Mouse (Mus musculus) CH12.LX (cell line): ENCODE data around the gene Tigd3. TPM values are rescaled to one million over a fixed set of nuclear protein-coding genes. Genes with fewer than 3 reads are reported as not detected.

Experiments used
- DNase-seq: peaks from one replicate; pipeline ENCODE4 v3.0.0-alpha.2; 2013; ENCODE audit errors: extremely low read depth
- H3K27ac ChIP-seq: 2 replicates; pipeline ENCODE4 v1.5.1; 2012; ENCODE audit warnings: low read depth, mild to moderate bottlenecking, control low read depth, moderate library complexity; ENCODE audit not compliant: insufficient read depth
- H3K27me3 ChIP-seq: replicated peaks from 2 replicates; pipeline ENCODE3; 2012; ENCODE audit warnings: inconsistent platforms
- H3K36me3 ChIP-seq, 2 experiments: replicated peaks in 1 of 2; 2 replicates each; pipeline versions ENCODE3 to v1.6.1; 2012; ENCODE audit warnings: inconsistent platforms in 1 of 2, low read length in 1 of 2, mild to moderate bottlenecking in 1 of 2, mixed read lengths in 1 of 2, moderate library complexity in 1 of 2; ENCODE audit not compliant: control insufficient read depth in 1 of 2, insufficient read depth in 1 of 2
- H3K4me1 ChIP-seq, 2 experiments: 2 replicates each; pipeline ENCODE4 v1.6.1; 2012; ENCODE audit warnings: inconsistent platforms in 1 of 2, moderate library complexity in 1 of 2; ENCODE audit not compliant: insufficient read depth in 2 of 2, control insufficient read depth in 1 of 2
- H3K4me2 ChIP-seq: 2 replicates; pipeline ENCODE4 v1.6.1; 2012; ENCODE audit warnings: low read depth, mild to moderate bottlenecking, control low read depth; ENCODE audit not compliant: poor library complexity, insufficient read depth, severe bottlenecking
- H3K4me3 ChIP-seq, 3 experiments: fragments of 150-350 bp in 1 of 3; sonication (generic) in 1 of 3; replicated peaks in 1 of 3; 2 replicates each; pipeline versions ENCODE3 to v1.5.1; 2011 to 2012; ENCODE audit warnings: low read depth in 2 of 3, low read length in 2 of 3, mild to moderate bottlenecking in 2 of 3, moderate library complexity in 2 of 3, control low read depth in 1 of 3, improper control_type of control experiment in 1 of 3, inconsistent platforms in 1 of 3, mixed read lengths in 1 of 3; ENCODE audit not compliant: poor library complexity in 1 of 3
- H3K79me2 ChIP-seq: replicated peaks from 2 replicates; pipeline ENCODE4 v1.6.1; 2012; ENCODE audit warnings: mild to moderate bottlenecking, moderate library complexity; ENCODE audit not compliant: control insufficient read depth, poor library complexity, insufficient read depth, severe bottlenecking; ENCODE audit errors: extremely low read depth
- H3K9ac ChIP-seq: 2 replicates; pipeline ENCODE4 v1.6.1; 2012; ENCODE audit warnings: low read depth, mild to moderate bottlenecking, control low read depth, moderate library complexity; ENCODE audit not compliant: insufficient read depth
- H3K9me3 ChIP-seq: replicated peaks from 2 replicates; pipeline ENCODE3; 2012; ENCODE audit warnings: low read length, inconsistent platforms, mixed read lengths
- BHLHE40 ChIP-seq: IDR thresholded peaks from 2 replicates; pipeline ENCODE4 v1.6.1; 2011; ENCODE audit warnings: mild to moderate bottlenecking, low read depth, low read length, improper control_type of control experiment
- CHD1 ChIP-seq: IDR thresholded peaks from 2 replicates; pipeline ENCODE4 v1.6.1; 2012; ENCODE audit warnings: low read depth, low read length, improper control_type of control experiment, inconsistent platforms
- CTCF ChIP-seq, 2 experiments: IDR thresholded peaks in 1 of 2; conservative IDR thresholded peaks in 1 of 2; 2 replicates each; pipeline ENCODE4 v1.5.1; 2011 to 2012; ENCODE audit warnings: low read depth in 2 of 2, low read length in 2 of 2, improper control_type of control experiment in 1 of 2, inconsistent platforms in 1 of 2, mild to moderate bottlenecking in 1 of 2, moderate library complexity in 1 of 2
- E2F4 ChIP-seq: IDR thresholded peaks from 2 replicates; pipeline ENCODE4 v1.6.1; 2011; ENCODE audit warnings: low read depth, low read length, improper control_type of control experiment; ENCODE audit not compliant: insufficient replicate concordance
- ELF1 ChIP-seq: IDR thresholded peaks from 2 replicates; pipeline ENCODE4 v1.6.1; 2014; ENCODE audit warnings: low read depth, mild to moderate bottlenecking, inconsistent platforms, low read length, improper control_type of control experiment
- EP300 ChIP-seq: IDR thresholded peaks from 2 replicates; pipeline ENCODE4 v1.6.1; 2011; ENCODE audit warnings: low read length, improper control_type of control experiment
- ETS1 ChIP-seq: conservative IDR thresholded peaks from 2 replicates; pipeline ENCODE4 v1.6.1; 2012; ENCODE audit warnings: low read depth, mild to moderate bottlenecking, inconsistent platforms, low read length, improper control_type of control experiment, moderate library complexity
- GABPA ChIP-seq: IDR thresholded peaks from 2 replicates; pipeline ENCODE4 v1.6.1; 2012; ENCODE audit warnings: low read depth, low read length, improper control_type of control experiment, inconsistent platforms; ENCODE audit not compliant: insufficient replicate concordance
- HCFC1 ChIP-seq: IDR thresholded peaks from 2 replicates; pipeline ENCODE4 v1.6.1; 2012; ENCODE audit warnings: low read depth, mild to moderate bottlenecking, inconsistent platforms, low read length, improper control_type of control experiment
- IRF4 ChIP-seq: IDR thresholded peaks from 2 replicates; pipeline ENCODE4 v1.6.1; 2014; ENCODE audit warnings: low read depth, mild to moderate bottlenecking, inconsistent platforms, low read length, improper control_type of control experiment
- JUN ChIP-seq: IDR thresholded peaks from 2 replicates; pipeline ENCODE4 v1.6.1; 2011; ENCODE audit warnings: low read depth, mild to moderate bottlenecking, low read length, improper control_type of control experiment, moderate library complexity; ENCODE audit not compliant: insufficient read depth
- JUND ChIP-seq: conservative IDR thresholded peaks from 2 replicates; pipeline ENCODE4 v1.6.1; 2011; ENCODE audit warnings: low read depth, low read length, improper control_type of control experiment
- MAFK ChIP-seq: IDR thresholded peaks from 2 replicates; pipeline ENCODE4 v1.6.1; 2011; ENCODE audit warnings: low read length, improper control_type of control experiment; ENCODE audit not compliant: insufficient replicate concordance
- MAX ChIP-seq: IDR thresholded peaks from 2 replicates; pipeline ENCODE4 v1.6.1; 2011; ENCODE audit warnings: low read length, improper control_type of control experiment
- MEF2A ChIP-seq: IDR thresholded peaks from 2 replicates; pipeline ENCODE4 v1.6.1; 2014; ENCODE audit warnings: low read depth, mild to moderate bottlenecking, inconsistent platforms, low read length, improper control_type of control experiment, borderline replicate concordance
- MXI1 ChIP-seq: IDR thresholded peaks from 2 replicates; pipeline ENCODE4 v1.6.1; 2011; ENCODE audit warnings: mild to moderate bottlenecking, low read depth, low read length, improper control_type of control experiment
- MYC ChIP-seq: IDR thresholded peaks from 2 replicates; pipeline ENCODE4 v1.6.1; 2011; ENCODE audit warnings: low read depth, mild to moderate bottlenecking, improper control_type of control experiment, low read length
- NELFE ChIP-seq: IDR thresholded peaks from 2 replicates; pipeline ENCODE4 v1.6.1; 2011; ENCODE audit warnings: low read depth, low read length, improper control_type of control experiment
- NRF1 ChIP-seq: IDR thresholded peaks from 2 replicates; pipeline ENCODE4 v1.6.1; 2014; ENCODE audit warnings: low read depth, mild to moderate bottlenecking, inconsistent platforms, low read length, improper control_type of control experiment, moderate library complexity
- PAX5 ChIP-seq: IDR thresholded peaks from 2 replicates; pipeline ENCODE4 v1.6.1; 2012; ENCODE audit warnings: low read length, inconsistent platforms, mixed read lengths
- POLR2A ChIP-seq: IDR thresholded peaks from 2 replicates; pipeline ENCODE4 v1.6.1; 2011; ENCODE audit warnings: low read depth, mild to moderate bottlenecking, improper control_type of control experiment, low read length
- POLR2AphosphoS2 ChIP-seq: IDR thresholded peaks from 2 replicates; pipeline ENCODE4 v1.6.1; 2011; ENCODE audit warnings: low read depth, low read length, improper control_type of control experiment
- RAD21 ChIP-seq: IDR thresholded peaks from 2 replicates; pipeline ENCODE4 v1.6.1; 2011; ENCODE audit warnings: low read depth, mild to moderate bottlenecking, low read length, improper control_type of control experiment, moderate library complexity
- RCOR1 ChIP-seq: conservative IDR thresholded peaks from 2 replicates; pipeline ENCODE4 v1.6.1; 2012; ENCODE audit warnings: low read depth, mild to moderate bottlenecking, inconsistent platforms, low read length, improper control_type of control experiment
- SMC3 ChIP-seq: IDR thresholded peaks from 2 replicates; pipeline ENCODE4 v1.6.1; 2011; ENCODE audit warnings: low read depth, low read length, improper control_type of control experiment
- TCF12 ChIP-seq: IDR thresholded peaks from 2 replicates; pipeline ENCODE4 v1.6.1; 2014; ENCODE audit warnings: low read depth, mild to moderate bottlenecking, inconsistent platforms, low read length, improper control_type of control experiment
- UBTF ChIP-seq: IDR thresholded peaks from 2 replicates; pipeline ENCODE4 v1.6.1; 2012; ENCODE audit warnings: low read depth, mild to moderate bottlenecking, inconsistent platforms, low read length, improper control_type of control experiment, moderate library complexity
- USF1 ChIP-seq: IDR thresholded peaks from 2 replicates; pipeline ENCODE4 v1.6.1; 2014; ENCODE audit warnings: low read depth, mild to moderate bottlenecking, inconsistent platforms, low read length, improper control_type of control experiment
- ZKSCAN1 ChIP-seq: IDR thresholded peaks from 2 replicates; pipeline ENCODE4 v1.6.1; 2012; ENCODE audit warnings: low read depth, inconsistent platforms, low read length, improper control_type of control experiment, borderline replicate concordance
- ZNF384 ChIP-seq: IDR thresholded peaks from 2 replicates; pipeline ENCODE4 v1.6.1; 2012; ENCODE audit warnings: low read depth, low read length, improper control_type of control experiment, inconsistent platforms
- dilution Hi-C: fragments of 300-500 bp; cut with MboI; formaldehyde crosslinking; loops from 2 replicates; pipeline ENCODE4 v1.14.3; 2020; ENCODE audit warnings: low sequenced_read_pairs; ENCODE audit not compliant: extremely low pct_unique_long_range_greater_than_20kb, extremely low pct_ligation_motif_present
- in situ Hi-C: fragments of 300-500 bp; cut with MboI; formaldehyde crosslinking; loops from 3 replicates; pipeline ENCODE4 v1.14.3; 2019; ENCODE audit warnings: low sequenced_read_pairs, low pct_ligation_motif_present, low pct_unique_long_range_greater_than_20kb, mixed read lengths
- polyA plus RNA-seq: library from polyadenylated mRNA; unstranded; fragments of >175 nt; gene quantifications from 2 replicates; pipeline ENCODE4 v1.2.1, GENCODE M21; 2012; ENCODE audit warnings: low read depth; ENCODE audit not compliant: insufficient read length
- total RNA-seq, 2 experiments: library from RNA; depleted of rRNA; stranded (reverse); fragments of 300-350 nt in 1 of 2; fragments of >200 nt in 1 of 2; gene quantifications; 2 replicates each; pipeline ENCODE4 v1.2.3; 2012 to 2014

The Tigd3 gene
- total and polyA plus RNA-seq, 3 experiments, result 0.67 to 1.6 (median 1.4) TPM

GRCm38 (mm10) chr19:5849843-5850527, 44.0 kb downstream of the Tigd3 start (continued):
- no peak for TF ChIP-seq RCOR1
- peak; percentile 52; the same call in 1 of the 2 replicates for TF ChIP-seq MEF2A
- peak; percentile 45 for TF ChIP-seq ETS1
- no peak for TF ChIP-seq BHLHE40
- TF ChIP-seq MYC, result peak; percentile 79; the same call in 1 of the 2 replicates
- TF ChIP-seq HCFC1, result peak; percentile 59
- no peak for TF ChIP-seq PAX5
- TF ChIP-seq POLR2A, result peak; percentile 55
- TF ChIP-seq ELF1, result peak; percentile 30; the same call in 1 of the 2 replicates
- peak; percentile 29; the same call in 1 of the 2 replicates for TF ChIP-seq JUN
- no peak; the same call in 1 of the 2 replicates for TF ChIP-seq POLR2AphosphoS2
- no peak; the same call in 1 of the 2 replicates for TF ChIP-seq NELFE
- TF ChIP-seq MXI1, result peak; percentile 79
- peak; percentile 99 for TF ChIP-seq SMC3
- peak; percentile 53 for TF ChIP-seq EP300
- peak; percentile 96 for TF ChIP-seq RAD21
- TF ChIP-seq, all 38 proteins: peak for 25

- Histone ChIP-seq H3K9ac (peak overlapping the region; percentile 89), H3K4me3 (peak overlapping the region; percentile 56 to 61 (median 59)), H3K27me3 (no peaks in the 10 kb centered on the region), H3K79me2 (peaks cover 16% of the 10 kb centered on the region), H3K36me3 (peaks cover 21 to 33% of the 10 kb centered on the region in 2 experiments), H3K4me1 (peaks cover 2 to 40% of the 10 kb centered on the region in 2 experiments; a peak in 3 of 4 replicates), H3K9me3 (no peaks in the 10 kb centered on the region), H3K4me2 (peak overlapping the region; percentile 59), H3K27ac (peak overlapping the region; percentile 96)
- dilution Hi-C loops, result no loop called here
- peak; percentile 75 for DNase-seq
- in situ Hi-C loops, result loop anchor here (5.0 kb wide), 1 partner anchor 57 kb away; no protein-coding TSS in a partner anchor
- TF ChIP-seq POLR2AphosphoS2 (peak; percentile 72; the same call in 1 of the 2 replicates), HCFC1 (0 out of 2 replicates have a peak, but pooled peaks have one; percentile 19), CTCF (conservative IDR thresholded peaks at IDR 0.05 in 1 of 2, IDR thresholded peaks at IDR 0.05 in 1 of 2; ENCODE audit: low read depth in 2 of 2, low read length in 2 of 2) (no peak), USF1 (no peak), RCOR1 (peak; percentile 73; the same call in 1 of the 2 replicates), NELFE (no peak; the same call in 1 of the 2 replicates), JUND (no peak), PAX5 (no peak), POLR2A (peak; percentile 62), UBTF (peak; percentile 67; the same call in 1 of the 2 replicates), ELF1 (no peak), IRF4 (0 out of 2 replicates have a peak, but pooled peaks have one; percentile 28), MYC (0 out of 2 replicates have a peak, but pooled peaks have one; percentile 12), MAFK (0 out of 2 replicates have a peak, but pooled peaks have one; percentile 9), CHD1 (peak; percentile 44; the same call in 1 of the 2 replicates), ZKSCAN1 (no peak), NRF1 (no peak), ZNF384 (no peak), GABPA (no peak), SMC3 (0 out of 2 replicates have a peak, but pooled peaks have one; percentile 16), EP300 (no peak), RAD21 (no peak), TCF12 (peak; percentile 73; the same call in 1 of the 2 replicates), BHLHE40 (peak; percentile 75), MAX (0 out of 2 replicates have a peak, but pooled peaks have one; percentile 8), E2F4 (no peak)
These were observed 44.9 kb downstream of the Tigd3 start for GRCm38 (mm10) chr19:5848826-5849672.
